Mouse (Mus musculus): ENCODE measurements at regions not wholly inside any gene's neighbourhood (a gene's known extent, or its start where the extent isn't known, plus 50 kb on each side); places are given as distances from the start of the nearest gene placed in this dataset.
A peak's percentile ranks its signal among the peaks of the same experiment; 100 is the strongest.
"Not testable (repeated sequence)": the region's sequence is repeated elsewhere in the genome, so short reads cannot be mapped to it uniquely, and the experiment has no call there.

DNA sequence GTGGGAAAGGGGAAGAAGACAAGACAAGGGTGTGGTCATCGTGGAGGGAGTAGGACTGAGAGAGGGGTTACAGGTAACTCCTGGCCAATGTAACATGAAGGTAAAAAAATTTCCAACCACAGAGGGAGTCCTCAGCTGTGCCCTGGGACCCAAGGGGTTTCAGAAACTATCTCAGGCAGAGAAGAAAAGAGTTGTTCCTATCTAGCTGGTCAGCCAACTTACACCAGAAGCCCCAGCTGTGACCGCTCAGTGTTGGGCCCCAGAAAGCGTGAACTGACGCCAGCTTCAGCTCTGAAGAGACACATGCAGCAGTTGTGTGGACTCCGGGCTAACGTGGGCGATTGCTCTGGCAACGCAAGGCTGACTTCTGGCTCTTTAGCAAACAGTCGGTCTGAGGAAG, 52.2 kb downstream of the Rhob start:
- peak; percentile 62 for DNase-seq

DNA sequence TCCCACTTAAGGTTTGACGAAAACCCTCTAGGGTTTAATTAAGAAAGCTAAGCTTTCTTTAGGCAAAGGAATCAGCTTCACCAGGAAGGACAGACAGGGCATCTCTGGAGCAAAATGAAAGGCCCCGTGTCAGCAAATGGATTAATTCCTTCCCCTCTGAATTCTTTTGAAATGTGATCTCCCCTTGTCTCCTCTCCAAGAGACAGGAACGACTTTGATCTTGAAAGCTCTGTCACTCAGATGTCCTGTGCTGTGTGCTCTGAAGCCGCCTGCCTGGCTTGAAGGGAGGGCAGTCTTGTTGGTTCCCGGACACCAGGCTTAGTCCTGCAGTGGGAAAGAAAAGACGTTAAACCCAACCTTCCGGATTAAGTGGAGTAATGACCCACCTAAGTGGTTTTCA, 52.8 kb downstream of the Rhob start:
- no peak for DNase-seq

DNA sequence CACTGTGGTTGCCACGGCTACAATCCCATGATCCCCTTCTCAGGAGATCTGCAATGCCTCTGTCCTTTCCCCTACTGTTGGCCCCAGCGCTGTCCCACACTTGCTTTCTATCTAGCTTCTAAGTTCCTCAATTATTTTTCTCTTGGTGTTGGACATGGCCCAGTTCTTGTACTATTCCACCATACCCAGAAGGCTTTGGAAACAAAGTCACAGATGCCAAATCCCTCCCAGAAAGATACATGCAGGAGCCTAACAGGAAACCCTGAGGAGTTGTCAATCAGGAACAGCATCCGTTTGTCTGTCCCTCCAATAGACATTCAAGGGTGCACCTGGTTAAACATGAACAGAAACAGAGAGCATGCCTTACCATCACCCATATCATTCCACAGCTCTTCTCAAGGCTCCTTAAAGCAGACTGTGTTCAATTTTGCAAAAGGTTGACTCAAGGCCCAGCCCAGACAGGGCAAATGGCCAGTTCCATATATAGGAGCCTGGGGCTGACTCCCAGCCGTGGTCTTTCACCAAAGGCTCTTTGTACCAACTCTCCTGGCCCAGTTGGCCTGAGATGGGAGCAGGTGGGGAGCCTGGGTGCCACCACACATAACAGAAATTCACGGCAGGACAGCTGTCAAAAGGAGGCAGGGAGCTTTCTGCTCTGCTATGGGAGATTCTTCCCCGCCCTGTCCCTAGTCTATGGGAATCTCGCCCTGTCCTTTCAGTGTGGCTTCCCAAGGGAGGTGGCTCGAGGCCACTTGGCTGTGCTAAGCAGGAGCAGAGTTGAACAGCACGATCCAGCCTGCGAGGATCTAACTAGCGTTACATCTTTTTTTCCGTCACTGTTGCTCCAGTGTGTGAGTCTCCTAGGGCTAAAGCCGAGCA, 54.6 kb downstream of the Rhob start:
- peak; percentile 59 for DNase-seq

DNA sequence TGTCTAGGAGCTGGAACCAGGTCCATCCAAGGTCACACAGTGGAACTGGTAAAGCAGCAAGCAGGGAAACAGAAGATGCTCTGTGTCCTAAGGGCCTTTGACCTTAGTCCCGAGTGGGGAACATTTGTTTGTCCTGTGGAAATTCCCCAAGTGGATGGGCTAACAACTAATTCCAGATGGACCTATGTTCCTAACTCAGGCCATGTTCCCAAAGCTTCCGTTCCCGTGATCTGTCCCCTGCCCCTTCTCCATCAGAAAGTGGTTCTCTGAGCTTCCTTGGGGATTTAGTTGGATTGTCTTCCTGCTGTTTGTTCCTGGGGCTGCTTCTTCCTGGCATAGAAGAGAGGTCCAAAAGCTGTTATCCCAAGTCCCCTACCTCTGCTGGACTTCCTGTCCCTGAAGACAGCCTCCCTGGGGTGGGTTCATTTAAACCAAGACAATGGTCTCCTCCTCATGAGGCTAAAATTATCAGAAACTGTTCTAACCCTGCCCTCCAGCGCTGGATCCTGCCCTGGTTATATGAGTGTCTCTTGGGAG, 55.8 kb downstream of the Rhob start:
- peak; percentile 29 for DNase-seq

DNA sequence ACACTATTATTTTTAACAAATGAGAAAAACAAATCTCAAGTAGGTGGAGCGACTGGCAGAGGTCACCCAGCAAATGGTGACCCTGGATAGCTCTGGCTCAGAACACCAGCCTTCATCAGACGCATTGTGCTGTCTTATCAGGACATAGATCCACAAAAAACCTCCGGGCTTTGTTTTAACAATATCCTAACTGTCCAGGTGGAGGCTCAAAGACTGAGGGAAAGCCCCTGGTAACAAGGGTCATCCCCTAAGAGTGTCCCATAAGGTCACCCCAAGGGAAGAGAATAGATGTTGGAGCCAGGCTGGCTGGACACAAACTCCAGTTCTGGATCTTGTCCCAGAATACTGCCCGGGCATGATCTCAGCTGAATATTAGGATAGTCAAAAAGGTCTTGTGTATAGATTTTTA, 56.6 kb downstream of the Rhob start:
- peak; percentile 63 for DNase-seq

DNA sequence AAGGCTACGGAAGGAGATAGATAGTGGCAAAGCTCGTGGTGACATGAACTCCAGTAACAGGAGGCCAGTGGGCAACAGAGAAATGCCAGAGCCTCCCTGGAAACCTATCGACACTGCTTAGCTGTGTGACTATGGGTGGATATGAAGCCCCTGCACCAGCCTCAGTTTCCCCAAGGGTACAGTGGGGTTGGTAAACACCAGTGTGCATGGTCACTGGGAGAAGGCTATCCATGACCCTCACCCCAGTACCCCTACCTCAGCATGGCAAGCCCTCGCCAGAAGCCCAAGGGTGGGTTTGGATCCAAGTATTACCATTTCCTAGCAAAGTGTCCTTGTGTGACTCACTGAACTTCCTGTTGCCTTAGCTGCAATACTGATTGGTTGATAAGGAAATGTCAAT, 58.5 kb downstream of the Rhob start:
- DNase-seq = no peak

DNA sequence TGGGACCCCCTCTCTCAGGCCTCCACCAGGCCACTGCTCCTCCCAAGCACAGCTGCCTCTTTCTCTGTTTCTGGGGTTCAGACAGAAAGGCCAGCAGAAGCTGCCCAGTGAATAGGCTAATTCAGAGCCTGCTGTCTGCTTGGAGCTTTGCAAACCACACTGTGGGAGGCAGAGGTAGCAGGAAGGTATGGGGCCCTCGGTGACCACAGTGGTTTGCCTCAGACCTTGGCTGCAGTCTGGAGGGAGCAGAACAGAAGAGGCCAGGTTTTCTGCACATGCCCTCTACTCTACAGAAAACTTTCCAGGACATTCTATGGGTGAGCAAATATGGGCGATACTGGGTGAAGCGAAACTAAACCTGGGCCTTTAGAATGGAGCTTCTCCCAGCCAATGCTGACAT, 59.4 kb downstream of the Rhob start:
- no peak for DNase-seq

DNA sequence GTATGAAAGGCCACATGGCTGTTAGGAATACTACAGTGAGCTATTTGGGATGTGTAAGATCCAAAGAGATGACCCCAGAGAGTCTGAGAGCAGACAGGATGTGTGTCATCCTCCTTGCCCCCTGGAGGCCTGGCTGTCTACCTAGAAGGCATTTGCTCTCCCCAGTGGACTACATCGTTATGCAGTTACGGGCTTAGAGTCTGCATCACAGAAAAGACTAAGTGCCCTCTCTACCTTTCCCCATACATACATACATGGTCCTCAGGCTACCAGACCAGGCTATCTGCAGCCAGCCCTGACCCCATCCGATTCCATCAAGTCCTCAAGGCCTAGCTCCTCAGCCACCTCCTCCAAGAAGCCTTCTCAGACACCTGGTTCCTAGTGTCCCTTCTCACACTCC, 59.9 kb downstream of the Rhob start:
- DNase-seq = no peak

DNA sequence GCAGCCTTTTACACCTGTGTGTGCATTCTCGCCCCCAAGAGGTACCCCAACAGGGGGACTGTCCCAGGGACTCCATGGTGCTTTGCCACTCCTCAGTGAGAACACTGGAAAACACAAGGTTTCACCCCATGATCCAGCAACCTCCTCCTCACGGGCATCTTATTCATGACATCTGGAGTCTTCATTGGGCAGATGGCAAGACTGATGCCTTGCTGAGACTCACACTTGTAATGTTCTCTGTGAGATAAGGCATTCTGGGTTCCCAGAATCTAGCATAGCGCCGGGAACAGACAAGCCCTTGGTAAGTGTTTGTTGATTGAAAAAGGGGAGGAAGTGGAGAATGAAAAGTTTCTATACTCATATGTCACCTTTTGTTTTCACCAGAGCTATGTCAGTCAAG, 60.3 kb downstream of the Rhob start:
- no peak for DNase-seq

DNA sequence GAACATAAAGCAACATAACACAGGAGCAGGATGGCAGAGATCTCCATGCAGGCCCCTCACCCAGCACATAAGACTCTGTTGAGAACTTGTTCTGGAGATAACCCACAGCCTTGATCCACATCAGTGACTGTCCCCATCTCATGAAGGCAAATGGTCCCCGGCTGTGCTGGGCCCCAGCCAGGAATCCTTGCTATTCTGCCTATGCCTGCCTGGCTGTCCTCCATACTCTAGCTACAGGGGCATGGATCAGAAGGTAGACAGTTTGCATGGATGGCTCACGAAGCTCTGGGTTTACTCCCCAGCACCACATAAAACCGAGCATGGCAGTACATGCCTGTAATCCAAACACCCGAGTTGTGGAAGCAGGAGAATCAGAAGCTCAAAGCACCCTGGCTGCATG, 61.2 kb downstream of the Rhob start:
- no peak for DNase-seq

DNA sequence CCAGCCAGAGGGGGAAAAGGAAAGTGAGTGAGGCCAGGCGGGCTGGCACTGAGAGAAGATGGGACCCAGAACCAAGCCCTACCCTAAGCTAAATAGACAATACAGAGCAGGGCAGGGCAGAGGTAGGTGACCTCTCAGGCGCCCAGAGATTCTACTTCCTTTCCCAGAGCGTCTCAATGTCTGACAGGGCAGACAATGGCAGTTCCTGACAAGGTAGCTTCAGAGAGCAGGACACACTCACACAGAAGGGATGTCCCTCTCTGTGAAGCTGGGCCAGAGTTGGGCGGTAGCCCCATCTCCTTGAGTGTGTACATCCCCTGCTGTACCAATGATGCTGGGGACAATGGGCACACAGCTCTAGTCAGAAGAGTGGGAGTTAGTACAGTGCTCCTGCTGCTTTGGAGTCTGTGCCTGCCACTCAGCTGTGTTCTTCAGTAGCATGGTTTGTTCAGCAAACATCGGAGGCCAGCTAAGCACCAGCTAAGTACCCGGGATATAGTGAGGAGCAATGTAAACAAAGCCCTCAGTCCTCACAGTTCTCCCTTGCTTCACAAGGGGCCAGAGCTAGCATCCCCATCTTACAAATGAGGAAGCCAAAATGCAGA, 62.7 kb downstream of the Rhob start:
- DNase-seq = peak; percentile 49

DNA sequence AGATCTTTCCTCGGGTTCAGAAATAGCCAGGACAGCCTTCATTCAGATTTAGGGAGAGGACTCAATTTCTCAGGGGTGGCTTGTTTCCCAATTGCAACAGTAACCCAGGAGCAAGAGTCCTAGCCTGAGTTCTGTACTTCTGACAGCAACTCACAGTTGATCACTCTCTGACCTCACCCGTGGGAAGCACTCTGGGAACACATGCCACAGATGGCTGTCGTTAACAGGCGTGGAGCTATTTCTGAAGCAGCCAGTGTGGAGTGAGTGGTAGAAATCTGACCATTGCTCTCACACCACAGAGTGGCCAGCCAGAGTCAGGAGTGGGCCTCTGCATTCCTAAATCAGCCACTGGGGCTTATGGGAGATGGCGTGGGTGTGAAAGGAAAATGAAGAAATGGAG, 63.3 kb downstream of the Rhob start:
- DNase-seq = peak; percentile 54

DNA sequence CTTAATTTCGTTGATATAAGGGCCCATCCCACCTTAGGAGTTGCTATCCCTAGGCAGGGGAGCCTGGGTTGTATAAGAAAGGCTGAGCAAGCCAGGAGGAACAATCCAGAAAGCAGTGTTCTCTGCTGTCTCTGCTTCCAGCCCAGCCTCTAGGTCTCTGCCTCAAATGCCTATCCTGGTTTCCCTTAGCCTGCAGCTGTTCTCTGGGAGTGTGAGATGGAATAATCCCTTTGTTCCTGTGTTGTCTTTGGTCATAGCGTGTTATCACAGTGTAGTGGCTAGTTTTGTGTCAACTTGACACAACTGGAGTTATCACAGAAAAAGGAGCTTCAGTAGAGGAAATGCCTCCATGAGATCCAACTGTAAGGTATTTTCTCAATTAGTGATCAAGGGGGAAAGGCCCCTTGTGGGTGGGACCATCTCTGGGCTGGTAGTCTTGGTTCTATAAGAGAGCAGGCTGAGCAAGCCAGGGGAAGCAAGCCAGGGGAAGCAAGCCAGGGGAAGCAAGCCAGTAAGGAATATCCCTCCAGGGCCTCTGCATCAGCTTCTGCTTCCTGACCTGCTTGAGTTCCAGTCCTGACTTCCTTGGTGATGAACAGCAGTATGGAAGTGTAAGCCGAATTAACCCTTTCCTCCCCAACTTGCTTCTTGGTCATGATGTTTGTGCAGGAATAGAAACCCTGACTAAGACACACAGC, 64.0 kb downstream of the Rhob start:
- not testable (repeated sequence) for DNase-seq

DNA sequence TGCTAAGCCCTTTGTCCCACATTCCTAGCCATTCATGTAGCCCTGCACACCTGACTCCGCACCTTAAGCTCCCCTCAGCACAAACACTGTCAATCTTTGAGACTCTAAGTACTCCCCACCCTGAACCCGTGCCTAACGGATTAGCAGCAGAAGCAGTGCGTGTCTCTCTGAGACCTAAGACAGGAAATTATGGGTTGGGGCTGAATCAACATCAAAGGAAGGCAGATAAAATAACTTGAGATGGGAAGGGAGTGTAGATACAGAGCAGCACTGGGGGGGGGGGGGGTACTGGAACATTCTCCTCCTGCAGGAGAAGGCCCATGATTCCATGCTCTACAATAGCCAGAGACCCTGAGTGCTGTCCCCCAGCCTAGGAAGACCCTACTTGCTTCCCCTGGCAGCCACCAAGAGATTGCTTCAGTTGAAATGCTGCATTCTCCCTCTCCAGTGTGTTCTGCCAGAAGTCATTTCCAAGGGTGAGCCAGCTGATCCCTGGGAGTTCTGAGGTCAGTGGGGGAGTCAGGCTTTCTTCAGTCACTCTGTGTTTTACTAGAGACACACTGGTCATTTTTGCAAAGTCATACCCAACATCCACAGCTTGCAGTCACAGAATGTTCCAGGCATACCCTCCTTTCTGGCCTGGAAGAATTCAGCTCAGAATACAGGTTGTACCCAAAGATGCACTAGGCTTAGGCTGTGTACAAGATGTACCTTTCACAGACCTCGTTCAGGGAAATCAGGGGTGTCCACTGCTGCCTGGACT, 71.4 kb downstream of the Rhob start:
- peak; percentile 62 for DNase-seq

DNA sequence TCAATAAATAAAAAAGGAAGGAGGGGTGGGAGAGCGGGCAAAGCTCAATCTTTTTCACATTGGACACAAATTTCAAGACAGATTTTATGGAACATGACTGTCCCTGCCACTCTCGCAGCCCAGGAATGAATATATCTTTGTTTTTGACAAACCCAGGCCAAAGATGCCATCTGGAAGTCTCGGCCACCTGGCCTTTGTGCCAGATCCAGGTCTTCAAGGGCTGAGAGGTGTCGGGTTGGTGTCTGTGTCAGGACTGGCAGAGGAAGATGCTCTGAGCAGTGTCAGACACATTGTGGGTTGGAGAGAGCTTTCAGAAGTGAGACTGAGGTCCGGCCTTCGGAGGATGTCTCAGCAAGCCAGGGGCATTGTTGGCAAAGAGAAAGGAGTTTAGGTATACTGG, 75.3 kb downstream of the Rhob start:
- no peak for DNase-seq

DNA sequence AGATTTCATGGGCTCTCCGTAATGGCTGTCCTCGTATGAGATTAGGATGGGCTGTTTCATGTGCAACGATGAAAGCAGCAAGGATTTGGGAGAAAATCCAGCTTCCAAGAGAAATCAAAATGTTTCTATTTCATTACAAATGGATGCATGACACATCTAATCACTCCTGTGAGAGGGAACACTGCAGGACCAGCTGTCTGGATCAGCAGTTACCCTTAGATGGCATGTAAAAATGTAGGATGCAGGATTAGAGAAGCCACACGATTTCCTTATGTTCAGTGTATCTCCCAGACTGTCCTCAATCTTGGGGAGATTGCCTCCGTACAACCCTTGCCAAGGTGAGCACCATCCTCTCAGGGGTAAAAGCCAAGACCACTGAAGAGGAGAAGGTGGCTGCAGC, 77.1 kb downstream of the Rhob start:
- DNase-seq = no peak

DNA sequence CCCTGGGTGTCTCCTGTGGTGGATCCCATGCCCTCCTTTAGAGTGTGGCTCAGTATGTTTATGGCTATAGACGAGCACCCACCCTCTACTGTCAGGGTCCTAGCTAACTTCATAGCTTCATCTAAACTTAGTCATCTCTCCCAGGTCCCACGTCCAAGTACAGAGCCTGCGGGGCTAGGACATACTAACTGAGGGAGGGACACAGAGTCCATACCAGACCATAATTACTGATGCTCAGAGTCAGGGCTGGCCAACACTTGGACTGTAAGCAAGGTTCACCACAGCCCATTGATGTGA, 78.6 kb downstream of the Rhob start:
- no peak for DNase-seq

DNA sequence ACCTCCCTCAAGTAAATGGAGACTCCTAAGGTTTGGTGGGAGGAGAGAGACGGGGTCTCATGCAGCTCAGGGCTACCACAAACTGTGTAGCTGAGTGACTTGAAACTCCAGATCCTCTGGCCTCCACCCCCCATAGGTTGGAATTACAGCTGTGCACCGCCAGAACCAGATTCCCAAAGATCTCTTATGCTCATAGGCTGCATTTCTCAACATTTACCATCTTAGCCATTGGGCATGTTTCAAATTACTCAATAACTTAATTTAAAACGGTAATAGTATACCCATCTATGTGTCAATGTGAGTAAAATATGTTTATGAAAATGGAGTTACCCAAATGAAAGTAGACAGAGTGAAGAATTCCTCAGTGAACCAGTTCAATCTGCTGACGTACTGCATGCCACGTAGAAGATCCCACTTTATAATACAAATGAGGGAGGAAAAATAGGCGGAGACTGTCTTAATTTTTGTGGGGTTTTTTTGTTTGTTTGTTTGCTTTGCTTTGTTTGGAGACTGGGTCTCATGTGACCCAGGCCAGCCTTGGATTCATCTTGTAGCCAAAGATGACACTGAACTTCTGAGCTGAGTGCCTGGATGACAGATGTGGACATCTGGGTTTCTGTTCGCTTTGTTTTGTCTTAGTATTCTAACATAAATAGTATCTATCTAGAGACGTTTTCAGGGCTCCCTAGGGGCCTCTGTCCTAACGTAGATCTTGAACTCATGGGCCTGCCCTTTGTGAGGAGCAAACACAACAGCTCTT, 79.1 kb downstream of the Rhob start:
- DNase-seq = no peak

DNA sequence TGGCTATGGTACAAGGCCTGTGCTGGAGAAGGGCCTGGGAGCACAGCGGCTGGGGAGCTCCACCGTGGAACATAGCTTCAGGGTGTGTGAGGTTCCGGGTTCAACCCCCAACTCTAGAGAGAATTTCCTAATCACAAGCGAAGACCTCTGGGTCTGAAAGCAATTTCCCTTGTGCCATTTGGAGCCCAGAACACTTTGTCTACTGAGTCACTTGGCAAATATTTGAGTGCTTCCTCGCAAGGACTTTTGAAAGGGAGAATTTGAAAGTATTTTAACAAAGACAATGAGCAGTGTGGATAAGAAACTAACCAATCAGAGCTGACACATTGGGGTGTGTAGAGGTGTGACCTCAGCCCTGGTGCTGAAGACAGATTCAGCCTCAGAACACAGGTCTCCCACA, 80.9 kb downstream of the Rhob start:
- DNase-seq = peak; percentile 57

DNA sequence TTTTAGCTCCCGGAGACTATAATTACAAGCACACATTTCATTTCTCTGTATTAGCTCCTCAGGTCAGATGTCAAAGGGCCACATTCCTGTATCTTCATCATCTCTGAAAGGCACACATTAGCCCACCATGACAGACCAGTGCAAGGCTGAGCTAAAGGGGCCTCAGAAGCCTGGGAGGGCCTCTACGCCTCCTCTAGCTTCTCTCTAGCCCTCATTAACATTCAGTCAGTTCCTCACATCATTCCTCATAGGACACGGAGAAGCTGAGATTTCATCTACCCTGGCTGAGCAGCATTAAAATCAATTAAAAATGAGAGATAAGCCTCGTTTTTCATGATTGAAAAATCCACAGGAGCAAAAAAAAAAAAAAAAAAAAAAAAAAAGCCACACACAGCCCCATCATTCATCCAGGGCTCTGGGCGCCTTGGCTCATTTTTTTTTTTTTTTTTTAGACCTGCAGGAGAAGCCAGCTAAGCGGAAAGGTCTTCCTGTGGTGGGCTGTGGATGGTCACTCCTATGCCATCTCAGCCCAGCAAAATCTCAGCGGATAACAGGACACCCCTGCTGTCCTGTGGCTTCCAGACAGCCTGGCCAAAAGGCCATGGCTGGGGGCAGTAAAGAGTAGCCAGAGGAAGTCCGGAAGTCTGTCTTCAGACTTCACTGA, 82.5 kb downstream of the Rhob start:
- no peak for DNase-seq

DNA sequence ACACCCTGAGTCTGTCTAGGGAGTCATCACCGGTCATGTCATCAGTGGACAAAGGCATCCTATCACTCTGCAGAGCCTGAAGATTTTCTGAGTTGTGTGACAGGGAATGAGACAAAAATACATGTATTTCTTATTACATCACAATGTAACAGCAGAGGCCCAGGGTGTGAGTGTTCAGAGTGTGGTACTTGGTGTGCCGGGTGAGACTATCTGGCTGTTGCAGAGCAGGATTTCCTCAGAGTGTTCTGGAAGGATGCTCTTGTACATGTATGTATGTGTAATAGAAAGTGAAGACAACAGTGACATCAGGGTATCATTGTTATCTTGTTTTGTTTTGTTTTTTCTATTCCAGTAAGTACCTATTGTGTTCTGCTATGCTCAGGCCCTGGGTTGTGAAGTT, 87.7 kb downstream of the Rhob start:
- DNase-seq = no peak

All from lung, postnatal 36 days (tissue).